Mouse (Mus musculus): ENCODE measurements around the gene Eef2.
A peak's percentile ranks its signal among the peaks of the same experiment; 100 is the strongest.

Eef2 gene

GRCm38 (mm10) chr10:81182336-81183333 is 6.2 kb downstream of the Eef2 start, which contains the start of gene Dapk3:
Gene Dapk3 (plus strand): TSS chr10:81183005.
- DNase-seq: peak; percentile 100

- no peak for DNase-seq
Observed at GRCm38 (mm10) chr10:81183805-81184204, 7.4 kb downstream of the Eef2 start, which contains the start of gene 4930442H23Rik. Gene 4930442H23Rik (minus strand): TSS chr10:81183849.

GRCm38 (mm10) chr10:81184765-81185164 is 8.3 kb downstream of the Eef2 start:
- no peak for DNase-seq

- DNase-seq: no peak
Observed at GRCm38 (mm10) chr10:81187161-81187560, 10.7 kb downstream of the Eef2 start.

- DNase-seq: no peak
Observed at GRCm38 (mm10) chr10:81189821-81190220, 13.4 kb downstream of the Eef2 start.

GRCm38 (mm10) chr10:81190236-81190911 is 13.9 kb downstream of the Eef2 start:
- no peak for DNase-seq

- no peak for DNase-seq
Observed at GRCm38 (mm10) chr10:81190912-81191321, 14.5 kb downstream of the Eef2 start.

GRCm38 (mm10) chr10:81191342-81191982 is 15.0 kb downstream of the Eef2 start:
- no peak for DNase-seq

- DNase-seq: peak; percentile 90
Observed at GRCm38 (mm10) chr10:81192270-81192967, 16.0 kb downstream of the Eef2 start.

GRCm38 (mm10) chr10:81192968-81193501 is 16.6 kb downstream of the Eef2 start:
- peak; percentile 49 for DNase-seq

GRCm38 (mm10) chr10:81193991-81194774 is 17.8 kb downstream of the Eef2 start:
- no peak for DNase-seq

GRCm38 (mm10) chr10:81195300-81195699 is 18.9 kb downstream of the Eef2 start:
- DNase-seq: no peak

- no peak for DNase-seq
Observed at GRCm38 (mm10) chr10:81196470-81197065, 20.1 kb downstream of the Eef2 start.

GRCm38 (mm10) chr10:81197305-81197704 is 20.9 kb downstream of the Eef2 start:
- DNase-seq: no peak

GRCm38 (mm10) chr10:81198230-81198629 is 21.8 kb downstream of the Eef2 start:
- peak; percentile 79 for DNase-seq

GRCm38 (mm10) chr10:81198990-81199389 is 22.6 kb downstream of the Eef2 start:
- no peak for DNase-seq

- no peak for DNase-seq
Observed at GRCm38 (mm10) chr10:81200141-81200540, 23.7 kb downstream of the Eef2 start.

GRCm38 (mm10) chr10:81200605-81201287 is 24.3 kb downstream of the Eef2 start:
- DNase-seq: no peak

- DNase-seq: no peak
Observed at GRCm38 (mm10) chr10:81201807-81202758, 25.7 kb downstream of the Eef2 start, which contains the start of gene Nmrk2. Gene Nmrk2 (minus strand): TSS chr10:81202051.

Data from embryo, embryonic 11 days (tissue).